ENCODE assay signal across 9 mouse cellular contexts in the genomic region with DNA sequence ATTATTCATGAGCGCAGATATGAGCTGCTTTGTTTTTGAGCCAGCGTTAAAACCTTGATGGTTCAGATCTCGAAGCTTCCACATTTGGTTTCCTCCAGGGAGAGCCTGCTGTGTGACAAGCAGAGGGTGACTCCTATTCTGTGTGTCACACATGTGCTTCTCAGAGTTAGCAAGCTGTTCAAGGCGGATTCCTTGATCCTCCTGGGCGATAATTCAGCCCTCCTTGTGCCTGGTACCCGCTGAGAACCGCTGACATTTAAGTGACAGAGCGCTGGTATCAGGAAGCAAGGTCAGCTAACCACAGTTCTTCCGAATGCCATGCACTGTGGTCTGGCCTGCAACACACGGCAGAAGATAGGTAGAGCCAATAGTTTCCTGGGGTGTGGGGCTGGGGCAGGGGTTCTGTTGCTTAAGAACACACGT.
DNase-seq lines count a peak whose midpoint lies in the region; ATAC-seq and TF ChIP-seq lines count a peak whose summit lies in the region.
"Had no signal": no experiment of that assay in that cellular context is flagged by ENCODE, and none has a peak within 500 bp of the region (broad histone marks: within the 10 kb centered on the region; RNA-seq: fewer than 3 reads in every experiment).

No protein-coding gene starts in this region.

- no peaks in the 10 kb centered on the region for H3K36me3 ChIP-seq in hindbrain, embryonic 16.5 days (ENCODE audit: control insufficient read depth, insufficient read depth, low read length)
- H3K36me3 ChIP-seq in stomach, postnatal 0 days (ENCODE audit: control insufficient read depth, insufficient read depth, low read length), result no peaks in the 10 kb centered on the region

- no peaks in the 10 kb centered on the region for H3K9me3 ChIP-seq in hindbrain, embryonic 16.5 days (ENCODE audit: control insufficient read depth, low read length)
- H3K9me3 ChIP-seq in stomach, postnatal 0 days (ENCODE audit: control insufficient read depth, low read length), result no peaks in the 10 kb centered on the region

- WGBS in hindbrain, embryonic 16.5 days, result 35% methylated on average over 11 of the region's 11 CpGs
- WGBS in stomach, postnatal 0 days, result 39% methylated on average over 11 of the region's 11 CpGs

- peak; percentile 18 for DNase-seq in CD4-positive, CD25-positive, alpha-beta regulatory T cell, adult 2 months (ENCODE audit: low read depth, low spot score)
- DNase-seq in spleen, postnatal 36 days (ENCODE audit: low spot score in 2 of 2), result peak; percentile 16 to 30
- no peak for DNase-seq in spleen, postnatal 10 days (ENCODE audit: low spot score in 2 of 2)
- DNase-seq in stomach, postnatal 0 days (ENCODE audit: low spot score), result no peak
- no peak for DNase-seq in cerebellum, postnatal 14 days
- no peak for DNase-seq in kidney, postnatal 14 days

- no peaks in the 10 kb centered on the region for H3K27me3 ChIP-seq in hindbrain, embryonic 16.5 days (replicated peaks; ENCODE audit: control insufficient read depth, insufficient read depth, low read length)
- H3K27me3 ChIP-seq in stomach, postnatal 0 days (ENCODE audit: control insufficient read depth, insufficient read depth, low read length), result no peaks in the 10 kb centered on the region

- TF ChIP-seq CTCF in stomach, postnatal 0 days (IDR thresholded peaks at IDR 0.05; ENCODE audit: low read depth), result no peak

- peaks cover 8% of the 10 kb centered on the region for H3K4me1 ChIP-seq in hindbrain, embryonic 16.5 days (ENCODE audit: control insufficient read depth, insufficient read depth, low read depth, low read length)
- H3K4me1 ChIP-seq in stomach, postnatal 0 days (replicated peaks; ENCODE audit: control insufficient read depth, insufficient read depth), result peaks cover 7% of the 10 kb centered on the region; the same call in 1 of the 2 replicates

- no peak for ATAC-seq in CD4-positive, CD25-positive, alpha-beta regulatory T cell, adult 4 months
- peak; percentile 56; the same call in 1 of the 2 replicates for ATAC-seq in hindbrain, embryonic 16.5 days
- peak; percentile 57; the same call in 1 of the 2 replicates for ATAC-seq in stomach, postnatal 0 days (ENCODE audit: low FRiP score, low TSS enrichment)

- no peak for TF ChIP-seq EP300 in stomach, postnatal 0 days (optimal IDR thresholded peaks at IDR 0.05)

- H3K9ac ChIP-seq in hindbrain, embryonic 16.5 days (ENCODE audit: low read depth, low read length), result peak overlapping the region; percentile 7; the same call in 1 of the 2 replicates
- no peak overlapping the region for H3K9ac ChIP-seq in stomach, postnatal 0 days (ENCODE audit: low read length)
- H3K9ac ChIP-seq: liver, embryonic 14.5 days had no signal

- H3K4me2 ChIP-seq in hindbrain, embryonic 16.5 days (ENCODE audit: low read length), result peak overlapping the region; percentile 14; the same call in 1 of the 2 replicates
- H3K4me2 ChIP-seq in stomach, postnatal 0 days (replicated peaks; ENCODE audit: low read depth), result no peak overlapping the region

- H3K27ac ChIP-seq in hindbrain, embryonic 16.5 days (ENCODE audit: low read depth, low read length), result no peak overlapping the region
- H3K27ac ChIP-seq in stomach, postnatal 0 days (replicated peaks), result no peak overlapping the region
- H3K27ac ChIP-seq: liver, embryonic 14.5 days had no signal

- no peak overlapping the region for H3K4me3 ChIP-seq in hindbrain, embryonic 16.5 days (ENCODE audit: low read length)
- no peak overlapping the region for H3K4me3 ChIP-seq in stomach, postnatal 0 days (ENCODE audit: low read depth, low read length)

Comparison
In these comparisons a context has a peak if more than half of its experiments do, and no peak if none do; other contexts are left out.
1. DNase-seq: peak in CD4-positive, CD25-positive, alpha-beta regulatory T cell, adult 2 months (single experiment) and spleen, postnatal 36 days (2 of 2); none in spleen, postnatal 10 days (0 of 2), stomach, postnatal 0 days (single experiment), cerebellum, postnatal 14 days (0 of 2) and kidney, postnatal 14 days (single experiment).